Mouse (Mus musculus) hindbrain, postnatal 0 days (tissue): ENCODE measurements at regions not wholly inside any gene's neighbourhood (a gene's known extent, or its start where the extent isn't known, plus 50 kb on each side); places are given as distances from the start of the nearest gene placed in this dataset.

Source experiments
- ATAC-seq: fragments of 200-750 bp; cut with Nextera tagmentation; 2 replicates; pipeline ENCODE4 v1.8.0; 2017; ENCODE audit warnings: mild to moderate bottlenecking, moderate TSS enrichment, moderate library complexity
- DNase-seq: peaks from one replicate; pipeline ENCODE4 v3.0.0-alpha.2; 2015; ENCODE audit warnings: low spot score
- H3K27ac ChIP-seq: fragments of 300-500 bp; sonication (generic); 2 replicates; pipeline ENCODE4 v1.5.1; 2014; ENCODE audit warnings: mild to moderate bottlenecking
- H3K27me3 ChIP-seq: fragments of 300-500 bp; sonication (generic); 2 replicates; pipeline ENCODE4 v1.6.1; 2014; ENCODE audit warnings: low read length, mixed read lengths; ENCODE audit not compliant: insufficient read depth
- H3K36me3 ChIP-seq: fragments of 300-500 bp; sonication (generic); 2 replicates; pipeline ENCODE4 v1.6.1; 2014; ENCODE audit warnings: low read length, mixed read lengths; ENCODE audit not compliant: insufficient read depth
- H3K4me1 ChIP-seq: fragments of 300-500 bp; sonication (generic); 2 replicates; pipeline ENCODE4 v1.6.1; 2014; ENCODE audit warnings: antibody characterized with exemption, low read length, mixed read lengths; ENCODE audit not compliant: insufficient read depth
- H3K4me2 ChIP-seq: fragments of 300-500 bp; sonication (generic); 2 replicates; pipeline ENCODE4 v1.6.1; 2014; ENCODE audit warnings: low read depth, mild to moderate bottlenecking, low read length, moderate library complexity, mixed read lengths
- H3K4me3 ChIP-seq: fragments of 300-500 bp; sonication (generic); 2 replicates; pipeline ENCODE4 v1.5.1; 2014; ENCODE audit warnings: low read length
- H3K9ac ChIP-seq: fragments of 300-500 bp; sonication (generic); replicated peaks from 2 replicates; pipeline ENCODE4 v1.6.1; 2014; ENCODE audit warnings: mild to moderate bottlenecking, low read length, moderate library complexity, mixed read lengths
- H3K9me3 ChIP-seq: fragments of 300-500 bp; sonication (generic); 2 replicates; pipeline ENCODE4 v1.6.1; 2016; ENCODE audit warnings: low read length, mixed read lengths
- CTCF ChIP-seq: IDR thresholded peaks from 2 replicates; pipeline ENCODE4 v1.5.1; 2016; ENCODE audit warnings: antibody characterized with exemption, control low read depth, low read depth
- WGBS: fragments of 180-500 bp; shearing (Covaris S2); extraction: QIAGEN DNeasy Blood & Tissue Kit; methylation state at CpG from one replicate; pipeline ENCODE4 v1.1.7; 2014; 5-methylcytosine and 5-hydroxymethylcytosine counted together

- no peak overlapping the region for H3K4me3 ChIP-seq
- H3K36me3 ChIP-seq: no peaks in the 10 kb centered on the region
- no peaks in the 10 kb centered on the region for H3K9me3 ChIP-seq
- H3K27me3 ChIP-seq: no peaks in the 10 kb centered on the region
- H3K4me2 ChIP-seq: no peak overlapping the region
- TF ChIP-seq CTCF: no peak
- H3K27ac ChIP-seq: no peak overlapping the region
- H3K9ac ChIP-seq: no peak overlapping the region
- DNase-seq: no peak
- H3K4me1 ChIP-seq: no peaks in the 10 kb centered on the region
- WGBS: 89% methylated on average over 7 of the region's 7 CpGs
- ATAC-seq: no peak
Measured at GRCm38 (mm10) chr14:120652034-120652433, 173.8 kb downstream of the Rap2a start.

GRCm38 (mm10) chr14:120660321-120660781 is 182.1 kb downstream of the Rap2a start:
- H3K4me3 ChIP-seq: no peak overlapping the region
- no peaks in the 10 kb centered on the region for H3K36me3 ChIP-seq
- no peaks in the 10 kb centered on the region for H3K27me3 ChIP-seq
- H3K27ac ChIP-seq: no peak overlapping the region
- H3K4me2 ChIP-seq: no peak overlapping the region
- H3K9ac ChIP-seq: no peak overlapping the region
- DNase-seq (peak; percentile 16), ATAC-seq (no peak)
- peak; percentile 46 for TF ChIP-seq CTCF
- no peaks in the 10 kb centered on the region for H3K4me1 ChIP-seq
- WGBS: 70% methylated on average over 6 of the region's 6 CpGs
- no peaks in the 10 kb centered on the region for H3K9me3 ChIP-seq

- no peak for TF ChIP-seq CTCF
- no peaks in the 10 kb centered on the region for H3K36me3 ChIP-seq
- H3K4me3 ChIP-seq: no peak overlapping the region
- no peak for ATAC-seq
- WGBS: 84% methylated on average over 5 of the region's 5 CpGs
- no peaks in the 10 kb centered on the region for H3K27me3 ChIP-seq
- no peak overlapping the region for H3K9ac ChIP-seq
- no peak overlapping the region for H3K27ac ChIP-seq
- H3K4me1 ChIP-seq: no peaks in the 10 kb centered on the region
- DNase-seq: no peak
- no peaks in the 10 kb centered on the region for H3K9me3 ChIP-seq
- H3K4me2 ChIP-seq: no peak overlapping the region
Measured at GRCm38 (mm10) chr14:120661111-120661510, 182.9 kb downstream of the Rap2a start.

GRCm38 (mm10) chr14:120669665-120670064 is 191.4 kb downstream of the Rap2a start:
- Histone ChIP-seq H3K4me2 (no peak overlapping the region), H3K27me3 (no peaks in the 10 kb centered on the region), H3K9ac (no peak overlapping the region), H3K9me3 (no peaks in the 10 kb centered on the region), H3K4me3 (no peak overlapping the region), H3K4me1 (no peaks in the 10 kb centered on the region), H3K36me3 (no peaks in the 10 kb centered on the region), H3K27ac (no peak overlapping the region)
- DNase-seq (no peak), ATAC-seq (no peak)
- WGBS: 83% methylated on average over 5 of the region's 5 CpGs
- no peak for TF ChIP-seq CTCF

GRCm38 (mm10) chr14:120675752-120676151 is 197.5 kb downstream of the Rap2a start:
- no peaks in the 10 kb centered on the region for H3K27me3 ChIP-seq
- H3K4me3 ChIP-seq: no peak overlapping the region
- H3K36me3 ChIP-seq: no peaks in the 10 kb centered on the region
- TF ChIP-seq CTCF: no peak
- no peak overlapping the region for H3K9ac ChIP-seq
- no peak for DNase-seq
- H3K9me3 ChIP-seq: no peaks in the 10 kb centered on the region
- no peak overlapping the region for H3K27ac ChIP-seq
- H3K4me2 ChIP-seq: no peak overlapping the region
- no peak for ATAC-seq
- WGBS: 84% methylated on average over 2 of the region's 2 CpGs
- no peaks in the 10 kb centered on the region for H3K4me1 ChIP-seq

- Histone ChIP-seq H3K27ac (no peak overlapping the region), H3K4me1 (no peaks in the 10 kb centered on the region), H3K9me3 (no peaks in the 10 kb centered on the region), H3K9ac (no peak overlapping the region), H3K36me3 (no peaks in the 10 kb centered on the region), H3K27me3 (no peaks in the 10 kb centered on the region), H3K4me3 (no peak overlapping the region), H3K4me2 (no peak overlapping the region)
- ATAC-seq (no peak), DNase-seq (no peak)
- 85% methylated on average over 9 of the region's 9 CpGs for WGBS
- no peak for TF ChIP-seq CTCF
Measured at GRCm38 (mm10) chr14:120678533-120678932, 200.3 kb downstream of the Rap2a start.

- Histone ChIP-seq H3K27me3 (no peaks in the 10 kb centered on the region), H3K4me2 (no peak overlapping the region), H3K36me3 (no peaks in the 10 kb centered on the region), H3K4me3 (no peak overlapping the region), H3K9me3 (no peaks in the 10 kb centered on the region), H3K9ac (no peak overlapping the region), H3K27ac (no peak overlapping the region), H3K4me1 (no peaks in the 10 kb centered on the region)
- DNase-seq: no peak
- ATAC-seq: no peak
- 73% methylated on average over 2 of the region's 2 CpGs for WGBS
- no peak for TF ChIP-seq CTCF
Measured at GRCm38 (mm10) chr14:120679072-120679471, 200.8 kb downstream of the Rap2a start.
